Mouse (Mus musculus) midbrain, embryonic 12.5 days (tissue): ENCODE results near the gene Hspa4l. TPM values are rescaled to one million over a fixed set of nuclear protein-coding genes. Genes with fewer than 3 reads are reported as not detected.
A peak's percentile ranks its signal among the peaks of the same experiment; 100 is the strongest.

Experiments
- ATAC-seq: fragments of 200-750 bp; cut with Nextera tagmentation; 2 replicates; pipeline ENCODE4 v1.8.0; 2017; ENCODE audit warnings: low read depth, moderate TSS enrichment, moderate library complexity; ENCODE audit not compliant: low FRiP score
- H3K27ac ChIP-seq: fragments of 300-500 bp; sonication (generic); replicated peaks from 2 replicates; pipeline ENCODE4 v1.5.1; 2016; ENCODE audit warnings: mild to moderate bottlenecking
- H3K27me3 ChIP-seq: fragments of 300-500 bp; sonication (generic); 2 replicates; pipeline ENCODE4 v1.6.1; 2016; ENCODE audit warnings: mild to moderate bottlenecking
- H3K36me3 ChIP-seq: fragments of 300-500 bp; sonication (generic); 2 replicates; pipeline ENCODE4 v1.6.1; 2016
- H3K4me1 ChIP-seq: fragments of 300-500 bp; sonication (generic); 2 replicates; pipeline ENCODE4 v1.6.1; 2016
- H3K4me2 ChIP-seq: fragments of 300-500 bp; sonication (generic); replicated peaks from 2 replicates; pipeline ENCODE4 v1.6.1; 2016; ENCODE audit warnings: mild to moderate bottlenecking, moderate library complexity
- H3K4me3 ChIP-seq: fragments of 300-500 bp; sonication (generic); 2 replicates; pipeline ENCODE4 v1.5.1; 2016; ENCODE audit warnings: mild to moderate bottlenecking
- H3K9ac ChIP-seq: fragments of 300-500 bp; sonication (generic); replicated peaks from 2 replicates; pipeline ENCODE4 v1.6.1; 2016; ENCODE audit warnings: mild to moderate bottlenecking, moderate library complexity
- H3K9me3 ChIP-seq: fragments of 300-500 bp; sonication (generic); 2 replicates; pipeline ENCODE4 v1.6.1; 2016; ENCODE audit warnings: mild to moderate bottlenecking
- WGBS: fragments of 180-500 bp; shearing (Covaris S2); methylation state at CpG from one replicate; pipeline ENCODE4 v1.1.7; 2016; 5-methylcytosine and 5-hydroxymethylcytosine counted together
- polyA plus RNA-seq: library from polyadenylated mRNA; unstranded; fragments of >200 nt; fragmentation: Nextera tagmentation; extraction: Ambion mirVana; gene quantifications from 2 replicates; pipeline ENCODE4 v1.2.1, GENCODE M21; 2016

The Hspa4l gene
- 64.1 and 72.4 TPM in 2 replicates for polyA plus RNA-seq

DNA sequence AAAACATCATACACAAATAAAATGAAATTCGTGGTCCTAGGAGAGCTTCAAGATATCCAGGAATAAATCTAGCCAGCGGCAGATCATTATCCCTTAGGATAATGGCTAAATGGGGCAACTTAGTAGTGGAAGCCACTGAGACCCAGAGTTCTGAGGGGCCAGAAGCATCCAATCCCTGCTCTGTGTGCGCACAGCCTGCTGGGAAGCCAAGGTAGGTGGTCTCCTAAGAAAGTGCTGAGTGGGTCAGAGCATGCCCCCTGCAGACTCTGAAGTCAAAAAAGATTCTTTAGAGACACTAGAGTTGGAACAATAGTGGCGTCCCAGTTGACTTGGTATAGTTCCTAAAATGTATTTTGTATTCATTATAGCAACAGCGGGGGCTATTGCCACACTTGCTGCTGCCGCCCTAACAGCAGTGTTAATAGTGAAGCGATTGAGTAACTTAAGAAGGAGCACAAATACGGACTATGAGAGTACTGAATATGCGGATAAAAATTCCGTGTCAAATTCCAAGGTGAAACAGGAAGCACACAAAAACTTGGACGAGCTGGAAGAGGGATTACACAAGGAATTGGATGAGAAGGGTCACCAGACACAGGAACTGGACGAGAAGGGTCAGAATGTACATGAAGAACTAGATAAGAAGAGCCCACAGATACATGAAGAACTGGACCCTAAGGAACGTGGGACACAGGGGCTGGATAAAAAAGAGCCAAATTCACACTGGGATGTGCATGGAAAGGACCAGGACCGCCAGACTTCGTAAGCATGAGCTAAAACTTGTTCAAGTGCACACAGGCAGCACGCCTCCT is at the start of gene Hspa4l:
TSS of gene Hspa4l (plus strand) at position 472 of the 812 bp plus-strand sequence.
- 15% methylated on average over 16 of the region's 16 CpGs for WGBS
- H3K36me3 ChIP-seq: no peaks in the 10 kb centered on the region
- peak within 1 kb of the TSS; percentile 82 for H3K4me2 ChIP-seq
- peak within 1 kb of the TSS; percentile 95 for H3K27ac ChIP-seq
- no peaks in the 10 kb centered on the region for H3K9me3 ChIP-seq
- H3K4me1 ChIP-seq: peaks cover 13% of the 10 kb centered on the region
- 0 out of 2 replicates have a peak, but pooled peaks cover 3% of the 10 kb centered on the region for H3K27me3 ChIP-seq
- peak within 1 kb of the TSS; percentile 76 for H3K4me3 ChIP-seq
- peak within 1 kb of the TSS; percentile 78 for H3K9ac ChIP-seq
- ATAC-seq: no peak

DNA sequence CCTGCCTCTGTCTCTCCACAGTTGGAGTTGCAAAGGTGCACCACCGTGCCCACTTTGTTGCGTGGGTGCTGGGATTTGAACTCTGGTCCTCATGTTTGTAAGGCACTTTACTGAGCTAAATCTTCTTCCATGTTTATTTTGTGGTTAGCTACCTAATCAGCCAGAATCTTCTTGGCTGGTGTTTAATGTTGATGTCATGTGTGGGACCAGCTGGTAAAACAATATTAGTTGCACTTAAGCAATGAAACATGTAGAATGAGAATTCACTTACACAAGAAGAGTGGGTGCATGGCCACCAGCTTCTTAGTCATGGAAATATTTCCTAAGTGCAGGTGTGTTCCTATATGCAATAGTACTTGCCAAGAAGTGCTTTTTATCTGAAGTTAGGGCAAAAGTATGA is 49.1 kb upstream of the Hspa4l start:
- Histone ChIP-seq H3K27ac (no peak overlapping the region), H3K4me3 (no peak overlapping the region), H3K36me3 (peaks cover 17% of the 10 kb centered on the region; the same call in 1 of the 2 replicates), H3K9ac (no peak overlapping the region), H3K27me3 (no peaks in the 10 kb centered on the region), H3K9me3 (no peaks in the 10 kb centered on the region), H3K4me1 (no peaks in the 10 kb centered on the region), H3K4me2 (no peak overlapping the region)
- no peak for ATAC-seq
- 87% methylated on average over 2 of the region's 2 CpGs for WGBS

DNA sequence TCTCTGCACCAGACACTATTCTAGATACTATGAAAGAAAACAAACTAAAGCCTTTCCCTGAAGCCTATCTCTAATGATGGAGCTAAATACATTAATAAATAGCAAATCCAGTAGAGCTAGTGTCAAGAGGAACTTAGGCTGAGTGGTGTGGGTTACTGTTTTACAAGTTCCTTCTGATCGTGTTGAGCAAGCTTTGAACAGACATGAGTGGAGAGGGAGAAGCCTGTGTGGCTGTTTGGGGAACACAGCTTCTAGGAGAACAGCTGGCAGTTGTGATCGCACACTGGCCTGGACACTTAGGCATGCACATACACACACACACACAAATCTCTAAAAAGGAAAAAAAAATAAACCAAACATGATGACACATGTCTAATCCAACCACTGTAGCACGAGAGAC is 45.5 kb upstream of the Hspa4l start:
- Histone ChIP-seq H3K4me3 (no peak overlapping the region), H3K27ac (no peak overlapping the region), H3K27me3 (no peaks in the 10 kb centered on the region), H3K9me3 (no peaks in the 10 kb centered on the region), H3K36me3 (peaks cover 20% of the 10 kb centered on the region), H3K4me2 (no peak overlapping the region), H3K9ac (no peak overlapping the region), H3K4me1 (no peaks in the 10 kb centered on the region)
- WGBS: 93% methylated on average over 3 of the region's 3 CpGs
- ATAC-seq: no peak

GRCm38 (mm10) chr3:40704816-40705430 is 39.4 kb upstream of the Hspa4l start:
- H3K9me3 ChIP-seq: peaks cover 6% of the 10 kb centered on the region; the same call in 1 of the 2 replicates
- no peak overlapping the region for H3K4me3 ChIP-seq
- 93% methylated on average over 5 of the region's 5 CpGs for WGBS
- H3K27me3 ChIP-seq: no peaks in the 10 kb centered on the region
- H3K27ac ChIP-seq: no peak overlapping the region
- no peak for ATAC-seq
- H3K36me3 ChIP-seq: peaks cover 3% of the 10 kb centered on the region
- no peaks in the 10 kb centered on the region for H3K4me1 ChIP-seq
- no peak overlapping the region for H3K4me2 ChIP-seq
- no peak overlapping the region for H3K9ac ChIP-seq

- Histone ChIP-seq H3K9ac (no peak within 1 kb of the TSS), H3K27me3 (no peaks in the 10 kb centered on the region), H3K4me3 (no peak within 1 kb of the TSS), H3K9me3 (peaks cover 6% of the 10 kb centered on the region; the same call in 1 of the 2 replicates), H3K4me1 (no peaks in the 10 kb centered on the region), H3K36me3 (no peaks in the 10 kb centered on the region), H3K27ac (no peak within 1 kb of the TSS), H3K4me2 (no peak within 1 kb of the TSS)
- ATAC-seq: no peak
- 93% methylated on average over 30 of the region's 30 CpGs for WGBS
Observed at GRCm38 (mm10) chr3:40708655-40709054, 35.6 kb upstream of the Hspa4l start, which contains the start of gene Slc25a31. Gene Slc25a31, plus strand, starts transcription at chr3:40708855.

DNA sequence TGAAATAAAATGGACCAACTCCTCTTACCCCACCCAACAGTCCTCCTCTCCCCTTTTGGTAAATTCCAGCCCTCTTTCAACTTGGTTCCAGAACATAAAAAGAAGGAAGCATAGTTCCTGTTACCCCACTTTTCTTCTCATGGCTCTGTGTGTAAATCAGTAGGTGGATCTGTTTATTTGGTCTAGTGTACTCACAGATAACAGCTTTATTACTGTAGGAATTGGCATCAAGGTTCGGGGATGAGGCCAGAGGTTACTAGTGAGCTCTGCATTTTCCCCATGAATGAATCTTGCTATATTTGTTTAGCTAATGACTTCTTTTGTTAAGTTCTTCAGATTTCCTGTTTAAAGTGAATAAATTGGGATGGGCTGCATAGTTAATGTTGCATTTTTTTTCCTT is 28.2 kb upstream of the Hspa4l start:
- no peak for ATAC-seq
- no peak overlapping the region for H3K27ac ChIP-seq
- H3K36me3 ChIP-seq: no peaks in the 10 kb centered on the region
- H3K4me2 ChIP-seq: no peak overlapping the region
- no peaks in the 10 kb centered on the region for H3K4me1 ChIP-seq
- no peak overlapping the region for H3K4me3 ChIP-seq
- no peak overlapping the region for H3K9ac ChIP-seq
- 52% methylated on average over 1 of the region's 1 CpGs for WGBS
- no peaks in the 10 kb centered on the region for H3K9me3 ChIP-seq
- H3K27me3 ChIP-seq: no peaks in the 10 kb centered on the region

DNA sequence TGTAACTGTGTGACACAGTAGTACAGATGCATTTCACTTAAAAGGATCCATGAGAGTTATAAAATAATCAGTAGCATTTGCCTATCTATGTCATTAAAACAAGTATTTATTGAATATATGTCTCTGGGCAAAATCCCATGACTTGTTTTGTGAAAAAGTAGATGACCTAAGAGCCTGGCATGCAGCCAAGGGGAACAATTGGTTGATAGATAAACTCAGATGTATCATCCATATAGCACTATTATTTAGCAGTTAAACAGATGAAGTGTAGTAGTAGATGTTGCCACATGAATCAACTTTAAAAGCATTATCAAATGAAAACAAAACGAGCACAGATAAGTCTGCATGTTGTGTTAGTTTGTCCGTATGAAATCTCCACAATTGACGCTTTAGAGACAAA is 25.3 kb upstream of the Hspa4l start:
- Histone ChIP-seq H3K9me3 (no peaks in the 10 kb centered on the region), H3K27ac (no peak overlapping the region), H3K4me2 (no peak overlapping the region), H3K4me3 (no peak overlapping the region), H3K9ac (no peak overlapping the region), H3K36me3 (no peaks in the 10 kb centered on the region), H3K27me3 (no peaks in the 10 kb centered on the region), H3K4me1 (no peaks in the 10 kb centered on the region)
- no peak for ATAC-seq
- 92% methylated on average over 3 of the region's 3 CpGs for WGBS

- Histone ChIP-seq H3K4me3 (no peak overlapping the region), H3K27me3 (0 out of 2 replicates have a peak, but pooled peaks cover 3% of the 10 kb centered on the region), H3K36me3 (no peaks in the 10 kb centered on the region), H3K9ac (no peak overlapping the region), H3K27ac (no peak overlapping the region), H3K4me2 (no peak overlapping the region), H3K4me1 (no peaks in the 10 kb centered on the region), H3K9me3 (no peaks in the 10 kb centered on the region)
- 86% methylated on average over 6 of the region's 6 CpGs for WGBS
- no peak for ATAC-seq
Observed at GRCm38 (mm10) chr3:40738381-40738912, 5.8 kb upstream of the Hspa4l start.

DNA sequence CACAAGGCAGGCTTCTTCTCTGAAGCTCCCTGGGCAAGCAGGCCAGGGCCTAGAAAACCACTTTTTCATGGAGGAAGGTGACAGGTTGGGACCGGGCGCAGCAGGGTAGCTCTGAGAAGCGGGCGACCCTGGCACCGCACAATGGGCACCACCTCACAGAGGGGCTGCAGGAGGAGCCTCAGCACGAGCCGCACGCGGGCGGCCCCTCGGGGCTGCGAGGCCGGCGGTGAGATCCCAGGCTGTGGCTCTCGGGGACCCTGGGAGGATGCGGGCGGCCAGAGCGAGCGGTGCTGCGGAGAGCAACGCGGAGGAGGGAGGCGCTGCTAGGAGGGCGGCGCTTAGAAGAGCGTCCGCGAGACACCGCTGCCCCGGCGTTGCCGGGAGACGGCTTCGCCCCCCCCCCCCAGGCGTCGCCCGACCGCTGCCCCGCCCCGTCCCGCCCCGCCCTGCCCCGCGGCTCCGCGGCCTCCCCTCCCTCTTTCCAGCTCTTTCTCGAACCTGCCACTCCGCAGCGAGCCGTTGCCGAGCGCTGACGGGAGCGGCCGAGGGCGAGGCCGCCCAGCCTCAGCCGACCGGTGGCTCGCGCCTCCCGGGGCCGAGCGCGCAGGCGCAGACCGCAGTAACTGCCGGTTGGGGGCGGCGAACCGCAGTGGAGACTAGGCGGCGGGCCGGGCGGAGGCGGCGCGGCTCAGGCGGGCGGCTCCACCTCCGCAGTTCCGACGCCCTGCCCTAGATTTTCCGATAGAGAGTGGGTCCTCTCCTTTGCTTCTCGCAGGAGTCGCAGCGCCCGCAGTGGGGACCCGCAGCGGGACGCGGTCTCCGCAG is 753 bp downstream of the Hspa4l start:
- Histone ChIP-seq H3K36me3 (no peaks in the 10 kb centered on the region), H3K4me3 (peak overlapping the region; percentile 76), H3K9ac (peak overlapping the region; percentile 78), H3K9me3 (no peaks in the 10 kb centered on the region), H3K4me1 (peaks cover 13% of the 10 kb centered on the region), H3K4me2 (peak overlapping the region; percentile 82), H3K27ac (peak overlapping the region; percentile 95), H3K27me3 (0 out of 2 replicates have a peak, but pooled peaks cover 3% of the 10 kb centered on the region)
- ATAC-seq: peak; percentile 96
- under 1% methylated on average over 61 of the region's 93 CpGs for WGBS

DNA sequence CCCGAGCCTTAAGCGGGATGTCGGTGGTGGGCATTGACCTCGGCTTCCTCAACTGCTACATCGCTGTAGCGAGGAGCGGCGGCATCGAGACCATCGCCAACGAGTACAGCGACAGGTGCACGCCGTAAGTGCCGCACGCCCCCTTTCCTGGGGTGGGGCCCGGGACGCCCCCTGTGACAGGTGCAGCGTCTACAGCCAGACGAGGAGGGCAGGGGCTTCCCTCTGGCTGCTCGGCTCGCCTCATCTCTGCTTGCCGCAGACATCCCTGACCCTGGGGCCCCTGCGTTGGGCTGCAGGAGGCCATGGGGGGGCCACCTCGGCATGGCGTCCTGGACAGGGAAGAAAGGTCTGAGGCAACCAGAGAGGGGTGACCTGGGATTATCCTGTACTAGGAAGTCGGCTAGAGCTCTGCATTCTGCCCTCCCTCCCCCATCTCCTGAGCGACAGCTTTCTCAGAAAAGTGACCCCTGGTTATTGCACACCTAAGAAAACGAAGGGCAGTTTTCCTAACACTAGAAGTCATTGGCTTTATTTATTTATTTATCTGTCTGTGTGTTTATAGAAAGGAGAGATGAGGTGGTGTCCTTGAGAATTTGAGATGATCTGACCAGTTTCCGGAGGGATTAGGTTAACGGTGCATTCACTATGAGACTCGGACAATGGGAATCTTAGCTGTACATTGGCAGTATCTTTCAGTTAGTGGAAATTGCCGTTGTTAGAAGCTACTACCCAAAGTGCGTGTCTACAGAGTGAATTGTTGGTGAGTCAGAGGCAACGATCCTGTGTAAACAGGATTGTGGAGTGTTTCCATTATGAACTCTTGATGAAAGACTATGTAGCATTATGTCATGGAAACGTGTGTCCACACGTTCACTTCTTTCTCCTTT is 1.6 kb downstream of the Hspa4l start:
- 0 out of 2 replicates have a peak, but pooled peaks cover 3% of the 10 kb centered on the region for H3K27me3 ChIP-seq
- H3K4me2 ChIP-seq: peak overlapping the region; percentile 82
- peak overlapping the region; percentile 95 for H3K27ac ChIP-seq
- H3K9ac ChIP-seq: peak overlapping the region; percentile 78
- H3K36me3 ChIP-seq: no peaks in the 10 kb centered on the region
- peak; percentile 63 for ATAC-seq
- WGBS: under 1% methylated on average over 34 of the region's 37 CpGs
- H3K4me3 ChIP-seq: peak overlapping the region; percentile 76
- H3K4me1 ChIP-seq: peaks cover 13% of the 10 kb centered on the region
- no peaks in the 10 kb centered on the region for H3K9me3 ChIP-seq

DNA sequence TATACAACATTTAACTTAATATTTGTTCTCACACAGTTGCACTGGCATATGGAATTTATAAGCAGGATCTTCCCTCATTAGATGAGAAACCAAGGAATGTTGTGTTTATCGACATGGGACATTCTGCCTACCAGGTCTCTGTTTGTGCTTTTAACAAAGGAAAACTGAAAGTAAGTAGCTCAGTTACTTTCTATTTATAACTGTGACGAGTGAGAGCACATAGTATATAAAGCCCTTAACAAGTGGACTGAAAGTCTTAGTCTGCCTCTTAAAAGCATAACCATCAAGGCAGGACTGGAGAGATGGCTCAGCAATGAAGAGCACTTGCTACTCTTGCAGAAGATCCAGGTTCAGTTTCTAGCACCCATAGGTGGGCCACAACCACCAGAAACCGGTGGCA is 16.5 kb downstream of the Hspa4l start:
- ATAC-seq: no peak
- 95% methylated on average over 3 of the region's 3 CpGs for WGBS

More for the DNA sequence above, 16.5 kb downstream of the Hspa4l start:
- no peak overlapping the region for H3K27ac ChIP-seq
- no peaks in the 10 kb centered on the region for H3K9me3 ChIP-seq
- H3K36me3 ChIP-seq: peaks cover 59% of the 10 kb centered on the region
- no peak overlapping the region for H3K9ac ChIP-seq
- H3K27me3 ChIP-seq: no peaks in the 10 kb centered on the region
- H3K4me3 ChIP-seq: no peak overlapping the region
- H3K4me1 ChIP-seq: no peaks in the 10 kb centered on the region
- no peak overlapping the region for H3K4me2 ChIP-seq
